Mouse (Mus musculus) bone marrow, adult 2 months (tissue): Measurements from ENCODE around the gene Fam207a. TPM values are rescaled to one million over a fixed set of nuclear protein-coding genes. Genes with fewer than 3 reads are reported as not detected.
A peak's percentile ranks its signal among the peaks of the same experiment; 100 is the strongest.

Experiments used
- H3K27ac ChIP-seq: fragments of 200-500 bp; 2 replicates; pipeline ENCODE4 v1.5.1; 2012; ENCODE audit warnings: low read depth, mild to moderate bottlenecking, control low read depth, inconsistent platforms, low read length; ENCODE audit not compliant: control insufficient read depth, poor library complexity, insufficient read depth
- H3K4me1 ChIP-seq: fragments of 200-500 bp; 2 replicates; pipeline ENCODE4 v1.6.1; 2011; ENCODE audit warnings: low read length; ENCODE audit not compliant: control insufficient read depth, insufficient read depth
- H3K4me3 ChIP-seq: fragments of 200-500 bp; replicated peaks from 2 replicates; pipeline ENCODE3; 2011; ENCODE audit warnings: mild to moderate bottlenecking, low read depth, low read length, control low read depth; ENCODE audit not compliant: control insufficient read depth
- CTCF ChIP-seq: fragments of 200-500 bp; IDR thresholded peaks from 2 replicates; pipeline ENCODE4 v1.5.1; 2011; ENCODE audit warnings: low read length, control low read depth; ENCODE audit not compliant: control insufficient read depth, insufficient read depth
- POLR2A ChIP-seq: fragments of 200-500 bp; IDR thresholded peaks from 2 replicates; pipeline ENCODE4 v1.6.1; 2011; ENCODE audit warnings: low read depth, mild to moderate bottlenecking, control low read depth, low read length, borderline replicate concordance; ENCODE audit not compliant: control insufficient read depth
- WGBS: fragments of 180-500 bp; shearing (Covaris S2); methylation state at CpG from one replicate; pipeline ENCODE4 v1.1.7; 2018; 5-methylcytosine and 5-hydroxymethylcytosine counted together
- polyA plus RNA-seq: library from polyadenylated mRNA; stranded (reverse); fragments of >200 nt; gene quantifications from 2 replicates; pipeline ENCODE4 v1.2.4, GENCODE M21; 2011; ENCODE audit warnings: low replicate concordance; ENCODE audit not compliant: missing spikeins, insufficient read depth, insufficient read length

Gene Fam207a
- polyA plus RNA-seq, 1 experiment: 29.2 TPM

- WGBS: 77% methylated on average over 7 of the region's 7 CpGs
- peak overlapping the region; percentile 35 for H3K27ac ChIP-seq
- H3K4me3 ChIP-seq: no peak overlapping the region
- TF ChIP-seq POLR2A: no peak
- TF ChIP-seq CTCF: no peak
- peaks cover 10% of the 10 kb centered on the region for H3K4me1 ChIP-seq
Observed at GRCm38 (mm10) chr10:77539320-77539945, 23.8 kb upstream of the Fam207a start.

GRCm38 (mm10) chr10:77537215-77538209 is 21.9 kb upstream of the Fam207a start:
- H3K4me3 ChIP-seq: peak overlapping the region; percentile 56
- no peak for TF ChIP-seq CTCF
- no peak for TF ChIP-seq POLR2A
- WGBS: 31% methylated on average over 11 of the region's 11 CpGs
- H3K4me1 ChIP-seq: peaks cover 14% of the 10 kb centered on the region
- H3K27ac ChIP-seq: peak overlapping the region; percentile 89

GRCm38 (mm10) chr10:77536727-77537126 is 21.1 kb upstream of the Fam207a start:
- TF ChIP-seq CTCF: no peak
- TF ChIP-seq POLR2A: no peak
- 8% methylated on average over 8 of the region's 8 CpGs for WGBS
- Histone ChIP-seq H3K4me1 (peaks cover 13% of the 10 kb centered on the region), H3K27ac (peak overlapping the region; percentile 89), H3K4me3 (peak overlapping the region; percentile 56)

GRCm38 (mm10) chr10:77532020-77532413 is 16.4 kb upstream of the Fam207a start:
- 9% methylated on average over 1 of the region's 1 CpGs for WGBS
- Histone ChIP-seq H3K4me3 (peak overlapping the region; percentile 82), H3K4me1 (peaks cover 8% of the 10 kb centered on the region; the same call in 1 of the 2 replicates), H3K27ac (peak overlapping the region; percentile 82)
- TF ChIP-seq POLR2A (no peak), CTCF (no peak; the same call in 1 of the 2 replicates)

GRCm38 (mm10) chr10:77531026-77532019 is 15.7 kb upstream of the Fam207a start:
- WGBS: 15% methylated on average over 6 of the region's 6 CpGs
- Histone ChIP-seq H3K4me1 (peaks cover 8% of the 10 kb centered on the region; the same call in 1 of the 2 replicates), H3K27ac (peak overlapping the region; percentile 82), H3K4me3 (peak overlapping the region; percentile 82)
- TF ChIP-seq POLR2A: no peak
- no peak for TF ChIP-seq CTCF

- H3K27ac ChIP-seq: peak within 1 kb of the TSS; percentile 82
- TF ChIP-seq POLR2A: 0 out of 2 replicates have a peak, but pooled peaks have one; percentile 6
- no peak for TF ChIP-seq CTCF
- WGBS: 2% methylated on average over 9 of the region's 9 CpGs
- peak within 1 kb of the TSS; percentile 82 for H3K4me3 ChIP-seq
- H3K4me1 ChIP-seq: peaks cover 7% of the 10 kb centered on the region; the same call in 1 of the 2 replicates
Observed at GRCm38 (mm10) chr10:77530140-77530539, 14.6 kb upstream of the Fam207a start, which contains the start of gene Itgb2. Gene Itgb2, plus strand, starts transcription at chr10:77530252.

- Histone ChIP-seq H3K27ac (no peak overlapping the region), H3K4me1 (peaks cover 7% of the 10 kb centered on the region; the same call in 1 of the 2 replicates), H3K4me3 (no peak overlapping the region)
- WGBS: 75% methylated on average over 6 of the region's 6 CpGs
- no peak for TF ChIP-seq CTCF
- no peak for TF ChIP-seq POLR2A
Observed at GRCm38 (mm10) chr10:77528634-77529033, 13.0 kb upstream of the Fam207a start.
